Mouse (Mus musculus): ENCODE measurements around the gene Hist2h2ac.
"Not testable (repeated sequence)": the region's sequence is repeated elsewhere in the genome, so short reads cannot be mapped to it uniquely, and the experiment has no call there.

DNA sequence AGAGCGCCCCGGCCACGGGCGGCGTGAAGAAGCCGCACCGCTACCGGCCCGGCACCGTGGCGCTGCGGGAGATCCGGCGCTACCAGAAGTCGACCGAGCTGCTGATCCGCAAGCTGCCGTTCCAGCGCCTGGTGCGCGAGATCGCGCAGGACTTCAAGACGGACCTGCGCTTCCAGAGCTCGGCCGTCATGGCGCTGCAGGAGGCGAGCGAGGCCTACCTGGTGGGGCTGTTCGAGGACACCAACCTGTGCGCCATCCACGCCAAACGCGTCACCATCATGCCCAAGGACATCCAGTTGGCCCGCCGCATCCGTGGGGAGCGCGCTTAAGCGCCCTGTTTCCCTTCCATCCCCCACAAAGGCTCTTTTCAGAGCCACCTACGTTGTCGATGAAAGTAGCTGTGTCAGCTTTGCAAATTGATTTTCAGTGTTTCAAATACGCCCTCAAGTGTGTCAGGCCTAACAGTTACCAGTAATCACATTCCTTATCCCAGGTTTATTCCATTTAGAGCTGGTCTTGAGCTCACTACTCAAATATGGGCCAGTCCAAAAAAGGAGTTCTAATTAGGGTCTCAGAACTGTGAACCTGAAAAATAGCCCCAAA is 48.2 kb upstream of the Hist2h2ac start:
- not testable (repeated sequence) for TF ChIP-seq CTCF (IDR thresholded peaks at IDR 0.05; ENCODE audit: borderline replicate concordance, extremely low read depth, insufficient read depth, insufficient read length); POLR2A (IDR thresholded peaks at IDR 0.05; ENCODE audit: borderline replicate concordance, extremely low read depth, insufficient read depth, insufficient read length, poor library complexity, severe bottlenecking)

Measured in brain, embryonic 14.5 days (tissue).